Mouse (Mus musculus): ENCODE measurements around the gene Eml6.

DNA sequence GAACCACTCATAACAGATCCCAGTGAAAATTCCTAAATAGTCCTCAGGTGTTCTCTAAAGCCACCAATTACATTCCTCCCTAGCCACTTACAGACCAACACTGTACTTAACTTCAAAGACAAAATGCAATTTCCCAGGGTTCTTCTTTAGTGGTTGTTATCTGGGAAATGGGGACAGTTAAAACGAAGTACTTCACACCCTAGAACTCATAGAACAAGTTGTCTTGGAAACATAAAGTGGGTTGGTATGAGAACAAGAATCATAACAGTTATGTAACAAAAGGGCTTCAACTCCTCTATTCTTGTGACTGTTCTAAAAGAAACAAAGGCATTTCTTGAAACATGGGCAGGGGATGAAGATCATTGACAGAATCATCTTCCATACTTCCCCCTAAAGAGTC, 212.6 kb downstream of the Eml6 start:
- no peak for TF ChIP-seq CTCF (IDR thresholded peaks at IDR 0.05; ENCODE audit: low read depth)
- TF ChIP-seq EP300 (IDR thresholded peaks at IDR 0.05; ENCODE audit: low read depth) = no peak
